Mouse (Mus musculus): ENCODE data around the gene Pcolce. TPM values are rescaled to one million over a fixed set of nuclear protein-coding genes. Genes with fewer than 3 reads are reported as not detected.
"Not testable (repeated sequence)": the region's sequence is repeated elsewhere in the genome, so short reads cannot be mapped to it uniquely, and the experiment has no call there.

Pcolce gene
- polyA plus RNA-seq, 1 experiment from 2014 or later: 292 TPM

DNA sequence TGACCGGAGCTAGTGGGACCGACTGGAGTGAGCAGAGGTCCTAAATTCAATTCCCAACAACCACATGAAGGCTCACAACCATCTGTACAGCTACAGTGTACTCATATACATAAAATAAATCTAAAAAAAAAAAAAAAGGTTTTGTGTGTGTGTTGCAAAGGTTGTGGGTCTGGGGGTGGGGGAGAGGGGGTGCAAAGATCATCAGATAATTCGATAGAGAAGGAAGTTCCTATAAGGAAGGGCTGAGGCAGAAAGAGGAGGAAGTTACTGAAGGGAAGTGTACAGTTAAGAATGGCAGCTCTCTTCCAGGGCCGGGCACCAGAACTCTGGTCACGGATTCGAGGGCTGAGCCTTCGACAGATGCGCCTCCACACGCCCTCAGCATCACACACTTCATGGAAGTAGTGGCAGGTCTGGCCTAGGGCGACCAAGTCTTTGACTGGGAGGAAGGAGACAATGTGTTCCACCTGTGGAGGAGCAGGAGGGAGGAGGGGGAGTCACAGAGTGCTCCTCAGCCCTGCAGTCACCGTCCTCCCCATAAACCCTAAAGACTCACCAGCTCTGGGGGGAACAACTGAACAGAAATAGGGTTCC, 10.4 kb upstream of the Pcolce start:
- Histone ChIP-seq H3K27me3 (replicated peaks; ENCODE audit: control insufficient read depth, insufficient read depth, low read length) (no peaks in the 10 kb centered on the region), H3K9me3 (ENCODE audit: control insufficient read depth, low read length) (no peaks in the 10 kb centered on the region), H3K4me2 (ENCODE audit: low read depth, low read length) (no peak overlapping the region), H3K9ac (ENCODE audit: low read depth, low read length) (no peak overlapping the region), H3K36me3 (ENCODE audit: control insufficient read depth, insufficient read depth, low read length) (no peaks in the 10 kb centered on the region), H3K4me1 (ENCODE audit: control insufficient read depth, insufficient read depth, low read length) (peaks cover 8% of the 10 kb centered on the region; the same call in 1 of the 2 replicates), H3K4me3 (ENCODE audit: low read depth, low read length) (no peak overlapping the region), H3K27ac (replicated peaks; ENCODE audit: low read depth, low read length) (no peak overlapping the region)
- ATAC-seq (ENCODE audit: low read depth): no peak
- DNase-seq (ENCODE audit: low spot score): no peak
- 86% methylated on average over 11 of the region's 11 CpGs for WGBS

DNA sequence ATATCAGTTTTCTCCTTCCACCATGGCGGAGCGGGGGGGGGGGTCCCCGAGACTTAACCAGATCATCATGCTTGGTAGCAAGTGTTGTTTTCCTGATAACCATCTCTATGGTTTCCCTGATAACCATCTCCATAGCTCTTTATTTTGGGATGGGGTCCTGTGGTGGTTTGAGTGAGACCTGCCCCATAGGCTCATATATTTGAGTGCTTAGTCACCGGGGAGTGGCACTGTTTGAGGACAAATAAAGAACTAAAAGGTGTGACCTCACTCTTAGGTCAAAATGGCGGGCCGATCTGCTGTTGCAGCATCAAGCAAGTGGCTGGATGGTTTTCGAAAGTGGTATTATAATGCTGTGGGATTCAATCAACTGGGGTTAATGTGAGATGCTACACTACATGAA, 1.8 kb upstream of the Pcolce start:
- no peaks in the 10 kb centered on the region for H3K36me3 ChIP-seq (ENCODE audit: control insufficient read depth, insufficient read depth, low read length)
- H3K4me3 ChIP-seq (ENCODE audit: low read depth, low read length): no peak overlapping the region
- no peak overlapping the region for H3K9ac ChIP-seq (ENCODE audit: low read depth, low read length)
- WGBS: 90% methylated on average over 7 of the region's 7 CpGs
- no peaks in the 10 kb centered on the region for H3K9me3 ChIP-seq (ENCODE audit: control insufficient read depth, low read length)
- no peaks in the 10 kb centered on the region for H3K27me3 ChIP-seq (replicated peaks; ENCODE audit: control insufficient read depth, insufficient read depth, low read length)
- peaks cover 29% of the 10 kb centered on the region for H3K4me1 ChIP-seq (ENCODE audit: control insufficient read depth, insufficient read depth, low read length)
- ATAC-seq (ENCODE audit: low read depth) (no peak), DNase-seq (ENCODE audit: low spot score) (no peak)
- no peak overlapping the region for H3K4me2 ChIP-seq (ENCODE audit: low read depth, low read length)
- H3K27ac ChIP-seq (replicated peaks; ENCODE audit: low read depth, low read length): no peak overlapping the region

DNA sequence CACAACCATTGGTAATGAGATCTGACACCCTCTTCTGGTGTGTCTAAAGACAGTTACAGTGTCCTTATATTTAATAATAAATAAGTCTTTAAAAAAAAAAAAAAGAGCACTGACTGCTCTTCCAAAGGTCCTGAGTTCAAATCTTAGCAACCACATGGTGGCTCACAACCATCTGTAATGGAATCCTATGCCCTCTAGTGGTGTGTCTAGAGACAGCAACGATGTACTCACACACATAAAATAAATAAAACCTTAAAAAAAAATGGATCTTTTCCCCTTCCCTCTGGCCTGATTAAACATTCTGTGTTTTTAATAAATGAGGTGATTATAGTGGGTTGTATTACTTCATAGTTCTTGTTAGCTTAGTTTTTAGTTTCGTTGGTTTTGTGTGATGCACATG, 1.3 kb upstream of the Pcolce start:
- H3K36me3 ChIP-seq (ENCODE audit: control insufficient read depth, insufficient read depth, low read length); H3K27me3 ChIP-seq (replicated peaks; ENCODE audit: control insufficient read depth, insufficient read depth, low read length); ATAC-seq (ENCODE audit: low read depth); H3K9me3 ChIP-seq (ENCODE audit: control insufficient read depth, low read length); H3K9ac ChIP-seq (ENCODE audit: low read depth, low read length); H3K4me3 ChIP-seq (ENCODE audit: low read depth, low read length); H3K27ac ChIP-seq (replicated peaks; ENCODE audit: low read depth, low read length); H3K4me2 ChIP-seq (ENCODE audit: low read depth, low read length); DNase-seq (ENCODE audit: low spot score): not testable (repeated sequence)
- peaks cover 33% of the 10 kb centered on the region for H3K4me1 ChIP-seq (ENCODE audit: control insufficient read depth, insufficient read depth, low read length)
- 91% methylated on average over 2 of the region's 2 CpGs for WGBS

DNA sequence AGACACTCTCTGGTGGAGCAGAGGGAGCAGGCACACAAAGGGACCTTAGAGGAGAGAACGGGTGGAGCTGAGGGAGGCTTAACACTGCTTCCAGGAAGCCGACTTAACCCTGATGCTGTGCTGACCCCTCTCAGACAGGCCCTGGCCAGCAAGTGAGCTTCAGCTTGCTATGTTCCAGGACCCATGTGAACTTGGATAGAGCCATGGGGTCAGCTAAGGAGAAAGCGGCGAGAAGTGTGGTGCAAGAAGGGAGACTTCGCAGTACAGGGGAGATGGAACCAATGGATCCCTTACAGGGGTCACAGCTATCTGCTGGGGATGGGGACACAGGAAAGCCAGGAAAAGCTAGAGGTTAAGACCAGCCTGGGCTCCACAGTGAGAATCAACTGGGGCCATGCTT, 508 bp downstream of the Pcolce start:
- Histone ChIP-seq H3K9ac (ENCODE audit: low read depth, low read length) (0 out of 2 replicates have a peak overlapping the region, but pooled peaks have one; percentile 14), H3K4me3 (ENCODE audit: low read depth, low read length) (no peak overlapping the region), H3K4me1 (ENCODE audit: control insufficient read depth, insufficient read depth, low read length) (peaks cover 49% of the 10 kb centered on the region), H3K4me2 (ENCODE audit: low read depth, low read length) (no peak overlapping the region), H3K27ac (replicated peaks; ENCODE audit: low read depth, low read length) (peak overlapping the region; percentile 39; the same call in 1 of the 2 replicates), H3K9me3 (ENCODE audit: control insufficient read depth, low read length) (no peaks in the 10 kb centered on the region), H3K36me3 (ENCODE audit: control insufficient read depth, insufficient read depth, low read length) (0 out of 2 replicates have a peak, but pooled peaks cover 2% of the 10 kb centered on the region), H3K27me3 (replicated peaks; ENCODE audit: control insufficient read depth, insufficient read depth, low read length) (no peaks in the 10 kb centered on the region)
- DNase-seq (ENCODE audit: low spot score) (no peak), ATAC-seq (ENCODE audit: low read depth) (no peak)
- WGBS: 75% methylated on average over 5 of the region's 5 CpGs

GRCm38 (mm10) chr5:137611245-137611602, 2.4 kb downstream of the Pcolce start:
- H3K4me2 ChIP-seq (ENCODE audit: low read depth, low read length): peak overlapping the region; percentile 62
- peak; percentile 90 for DNase-seq (ENCODE audit: low spot score)
- H3K9me3 ChIP-seq (ENCODE audit: control insufficient read depth, low read length): no peaks in the 10 kb centered on the region
- 7% methylated on average over 6 of the region's 6 CpGs for WGBS
- peak overlapping the region; percentile 55 for H3K9ac ChIP-seq (ENCODE audit: low read depth, low read length)
- peak overlapping the region; percentile 97 for H3K27ac ChIP-seq (replicated peaks; ENCODE audit: low read depth, low read length)
- peaks cover 20% of the 10 kb centered on the region for H3K36me3 ChIP-seq (ENCODE audit: control insufficient read depth, insufficient read depth, low read length)
- no peaks in the 10 kb centered on the region for H3K27me3 ChIP-seq (replicated peaks; ENCODE audit: control insufficient read depth, insufficient read depth, low read length)
- peaks cover 53% of the 10 kb centered on the region for H3K4me1 ChIP-seq (ENCODE audit: control insufficient read depth, insufficient read depth, low read length)
- ATAC-seq (ENCODE audit: low read depth): peak; percentile 83
- H3K4me3 ChIP-seq (ENCODE audit: low read depth, low read length): peak overlapping the region; percentile 35

GRCm38 (mm10) chr5:137610548-137611244, 2.9 kb downstream of the Pcolce start:
- DNase-seq (ENCODE audit: low spot score): peak; percentile 94
- Histone ChIP-seq H3K4me3 (ENCODE audit: low read depth, low read length) (peak overlapping the region; percentile 35), H3K27ac (replicated peaks; ENCODE audit: low read depth, low read length) (peak overlapping the region; percentile 97), H3K4me2 (ENCODE audit: low read depth, low read length) (peak overlapping the region; percentile 62), H3K9me3 (ENCODE audit: control insufficient read depth, low read length) (no peaks in the 10 kb centered on the region), H3K36me3 (ENCODE audit: control insufficient read depth, insufficient read depth, low read length) (peaks cover 25% of the 10 kb centered on the region), H3K9ac (ENCODE audit: low read depth, low read length) (peak overlapping the region; percentile 55), H3K4me1 (ENCODE audit: control insufficient read depth, insufficient read depth, low read length) (peaks cover 53% of the 10 kb centered on the region), H3K27me3 (replicated peaks; ENCODE audit: control insufficient read depth, insufficient read depth, low read length) (no peaks in the 10 kb centered on the region)
- 6% methylated on average over 8 of the region's 12 CpGs for WGBS
- peak; percentile 60 for ATAC-seq (ENCODE audit: low read depth)

DNA sequence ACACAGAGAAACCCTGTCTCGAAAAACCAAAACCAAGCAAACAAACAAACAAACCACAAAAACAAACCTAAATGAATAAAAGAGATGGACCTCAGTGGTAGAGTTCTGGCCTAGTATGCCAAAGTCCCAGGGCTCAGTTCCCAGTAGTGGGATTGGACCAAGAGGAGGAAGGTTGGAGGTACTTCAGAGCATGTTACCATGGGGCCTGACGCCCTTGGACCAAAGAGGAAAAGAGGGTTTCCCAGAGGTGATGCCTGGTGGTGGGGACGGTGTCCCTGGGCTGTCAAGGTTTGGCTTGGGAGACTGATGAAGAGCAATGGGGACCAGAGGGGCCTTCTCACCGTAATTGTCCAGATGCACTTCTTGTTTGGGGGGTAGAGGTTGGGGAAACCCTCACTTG, 3.5 kb downstream of the Pcolce start:
- H3K4me1 ChIP-seq (ENCODE audit: control insufficient read depth, insufficient read depth, low read length): peaks cover 53% of the 10 kb centered on the region
- no peak for ATAC-seq (ENCODE audit: low read depth)
- no peak for DNase-seq (ENCODE audit: low spot score)

DNA sequence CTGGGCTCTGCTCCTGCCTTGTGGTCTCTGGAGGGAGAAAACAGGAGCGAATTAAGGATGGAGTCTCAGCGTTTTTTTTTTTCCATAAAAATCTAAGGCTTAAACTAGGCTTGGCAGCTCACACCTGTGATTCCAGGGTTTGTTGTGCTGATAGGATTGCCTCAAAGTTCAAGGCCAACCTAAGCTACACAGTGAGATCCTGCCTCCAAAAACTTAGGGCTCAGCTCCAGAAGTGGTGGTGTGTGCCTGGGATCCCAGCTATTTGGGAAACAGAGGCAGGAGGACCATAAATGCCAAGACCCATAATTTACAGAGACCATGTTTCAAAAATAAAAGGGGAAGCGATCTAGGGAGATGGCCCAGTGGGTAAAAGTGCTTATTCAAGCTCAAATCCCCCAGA, 4.3 kb downstream of the Pcolce start:
- Histone ChIP-seq H3K27me3 (replicated peaks; ENCODE audit: control insufficient read depth, insufficient read depth, low read length) (no peaks in the 10 kb centered on the region), H3K9ac (ENCODE audit: low read depth, low read length) (peak overlapping the region; percentile 59; the same call in 1 of the 2 replicates), H3K4me2 (ENCODE audit: low read depth, low read length) (peak overlapping the region; percentile 62), H3K4me3 (ENCODE audit: low read depth, low read length) (peak overlapping the region; percentile 32), H3K4me1 (ENCODE audit: control insufficient read depth, insufficient read depth, low read length) (peaks cover 53% of the 10 kb centered on the region), H3K9me3 (ENCODE audit: control insufficient read depth, low read length) (no peaks in the 10 kb centered on the region), H3K36me3 (ENCODE audit: control insufficient read depth, insufficient read depth, low read length) (peaks cover 37% of the 10 kb centered on the region), H3K27ac (replicated peaks; ENCODE audit: low read depth, low read length) (peak overlapping the region; percentile 41)
- 44% methylated on average over 3 of the region's 3 CpGs for WGBS
- DNase-seq (ENCODE audit: low spot score): no peak
- no peak for ATAC-seq (ENCODE audit: low read depth)

More for the DNA sequence above, 3.5 kb downstream of the Pcolce start:
- peak overlapping the region; percentile 55 for H3K9ac ChIP-seq (ENCODE audit: low read depth, low read length)
- peak overlapping the region; percentile 35 for H3K4me3 ChIP-seq (ENCODE audit: low read depth, low read length)
- H3K27me3 ChIP-seq (replicated peaks; ENCODE audit: control insufficient read depth, insufficient read depth, low read length): no peaks in the 10 kb centered on the region
- H3K36me3 ChIP-seq (ENCODE audit: control insufficient read depth, insufficient read depth, low read length): peaks cover 32% of the 10 kb centered on the region
- H3K27ac ChIP-seq (replicated peaks; ENCODE audit: low read depth, low read length): peak overlapping the region; percentile 97
- 41% methylated on average over 4 of the region's 4 CpGs for WGBS
- no peaks in the 10 kb centered on the region for H3K9me3 ChIP-seq (ENCODE audit: control insufficient read depth, low read length)
- H3K4me2 ChIP-seq (ENCODE audit: low read depth, low read length): peak overlapping the region; percentile 62
